Mouse (Mus musculus): ENCODE results near the gene Traf5.
A peak's percentile ranks its signal among the peaks of the same experiment; 100 is the strongest.

GRCm38 (mm10) chr1:192137926-192138910 lies 45.9 kb upstream of the Traf5 start, which contains the start of gene Rcor3:
- TF ChIP-seq CTCF (IDR thresholded peaks at IDR 0.05; ENCODE audit: extremely low read depth, insufficient read depth, insufficient read length, insufficient replicate concordance) = 0 out of 2 replicates have a peak, but pooled peaks have one; percentile 9
- no peak; the same call in 1 of the 2 replicates for TF ChIP-seq POLR2A (IDR thresholded peaks at IDR 0.05; ENCODE audit: low read depth, low read length)

Data from spleen, adult 2 months (tissue).